Mouse (Mus musculus): Measurements from ENCODE around the gene Rassf6.

The Rassf6 gene

DNA sequence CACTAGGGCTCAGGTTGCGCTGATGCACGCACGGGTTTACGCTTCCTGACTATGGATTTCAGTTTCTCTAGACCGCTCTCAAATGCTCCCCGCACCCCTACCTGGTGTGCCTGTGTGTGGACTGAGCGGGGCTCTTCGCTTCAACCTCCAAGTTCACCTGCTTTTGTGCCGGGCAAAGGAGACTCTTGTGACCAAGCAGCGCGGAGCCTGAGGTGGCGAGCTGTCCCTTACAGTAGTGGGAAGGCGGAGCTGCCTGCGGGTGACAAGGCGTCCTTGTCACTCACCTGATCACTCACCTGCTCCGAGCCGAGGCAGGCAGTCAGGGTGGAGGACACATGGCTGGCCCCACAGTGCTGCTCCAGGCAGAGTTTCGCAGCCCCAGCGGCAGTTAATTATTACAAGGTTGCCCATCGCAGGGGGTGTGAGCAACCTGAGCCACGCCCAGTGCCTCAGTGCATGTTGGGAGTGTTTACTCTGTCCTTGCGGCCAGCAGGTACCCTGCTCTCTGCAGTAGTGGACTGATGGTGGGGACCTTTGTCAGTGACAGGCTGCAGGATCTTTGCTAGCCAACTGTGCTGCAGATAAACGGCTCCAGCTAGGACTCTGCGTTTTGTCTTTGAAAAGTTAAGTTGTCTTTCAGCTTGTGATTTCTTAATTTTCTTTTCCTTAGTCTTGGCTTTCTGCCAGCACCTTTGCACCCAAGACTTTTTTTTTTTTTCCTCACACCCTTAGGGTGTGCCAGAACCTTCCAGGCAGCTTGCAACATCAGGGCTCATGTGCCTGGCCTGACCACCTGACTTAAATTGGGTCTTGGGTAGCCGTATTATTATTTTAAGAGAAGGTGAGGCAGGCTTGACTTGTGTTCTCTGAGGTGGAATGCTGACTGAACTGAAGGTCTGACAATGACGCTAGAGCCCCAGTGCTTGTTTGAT is at the start of gene Rassf6:
Rassf6 (minus strand) TSS at position 372 of the 932 bp plus-strand sequence.
- no peak for DNase-seq

DNA sequence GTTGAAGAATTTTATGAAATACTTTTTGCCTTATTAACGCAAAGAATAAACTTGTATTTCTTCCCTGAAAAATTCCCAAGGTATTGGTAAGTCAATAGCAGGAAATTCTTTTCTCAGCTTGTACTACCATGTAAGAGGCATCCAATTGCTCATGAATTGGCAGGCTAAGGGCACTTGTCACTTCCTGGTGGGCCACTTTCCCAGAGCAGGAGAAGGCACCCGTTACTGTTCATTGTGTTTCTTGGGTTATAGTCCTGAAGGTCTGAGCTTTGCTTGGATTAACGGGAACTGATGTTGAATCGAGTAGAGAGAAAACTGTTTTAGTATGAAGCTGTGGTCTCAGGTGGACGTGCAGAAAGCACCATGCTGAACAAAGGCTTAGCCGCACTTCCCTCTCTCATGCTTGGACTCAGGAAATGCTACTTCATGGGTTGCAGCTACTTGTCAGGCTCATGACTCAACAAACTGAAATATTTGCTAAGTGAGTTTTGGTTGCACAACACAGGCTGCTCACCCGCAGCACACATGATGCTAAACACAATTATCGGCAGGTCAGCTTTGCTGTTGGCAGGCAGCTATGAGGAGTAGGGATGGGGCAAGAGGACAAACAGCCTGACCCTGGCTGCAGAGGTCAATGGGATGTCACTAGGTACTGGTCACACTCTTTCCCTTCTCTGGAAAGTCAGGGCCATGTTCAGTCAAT is 49.1 kb upstream of the Rassf6 start:
- DNase-seq: no peak

DNA sequence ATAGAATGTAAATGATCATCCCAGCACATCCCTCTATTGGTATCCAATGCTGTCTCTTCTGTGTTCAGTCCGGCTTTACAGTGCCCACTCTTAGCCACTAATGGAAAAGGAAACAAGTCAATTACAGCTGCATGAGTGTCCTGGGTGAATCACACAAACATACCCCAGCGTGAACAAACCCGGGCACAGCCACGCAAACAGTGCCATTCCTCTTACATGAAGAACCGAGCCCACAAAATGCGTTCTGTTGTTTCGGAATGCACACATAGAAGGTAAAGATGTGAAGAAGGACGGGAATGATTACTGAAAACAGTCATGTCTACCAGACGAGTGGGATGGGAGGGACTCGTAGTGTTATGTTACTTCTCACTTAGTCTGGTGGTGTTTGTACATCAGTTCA is 47.5 kb upstream of the Rassf6 start:
- DNase-seq: no peak

DNA sequence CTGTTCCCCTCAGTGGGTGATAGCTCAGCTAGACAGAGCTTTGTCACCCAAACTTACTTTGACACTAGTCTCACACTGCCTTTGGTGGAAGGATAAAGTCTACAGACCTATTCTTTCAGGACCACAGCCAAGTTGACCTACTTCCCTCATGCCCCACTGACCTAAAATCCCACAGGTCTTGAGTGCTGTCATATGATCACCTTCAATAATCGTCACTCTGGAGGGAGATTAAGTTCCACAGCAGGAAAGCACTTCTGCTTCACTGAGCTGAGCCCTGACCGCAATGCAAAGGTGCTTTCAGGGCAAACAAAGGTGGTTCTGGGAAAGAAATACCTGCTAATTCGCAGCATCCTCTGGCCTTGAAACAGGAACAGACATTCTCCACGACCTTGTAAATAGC is 44.5 kb upstream of the Rassf6 start:
- no peak for DNase-seq

DNA sequence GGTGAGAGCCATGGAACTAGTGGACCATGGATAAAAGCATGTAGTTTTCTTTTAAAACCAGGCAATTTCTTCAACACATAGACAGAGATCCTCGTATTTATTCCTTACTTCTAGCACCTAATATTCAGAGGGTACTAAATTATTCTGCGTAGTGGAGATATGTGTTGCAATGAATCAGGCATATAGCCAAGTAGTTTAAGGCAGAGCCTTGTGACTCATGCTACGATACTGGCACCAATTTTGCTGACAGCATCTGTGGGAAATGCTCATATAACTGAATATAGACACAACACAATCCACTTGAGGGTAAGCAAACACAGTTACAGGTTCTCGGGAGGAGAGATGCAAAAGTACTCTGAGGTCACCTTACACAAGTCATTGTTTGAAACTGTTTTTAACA is 41.4 kb upstream of the Rassf6 start:
- no peak for DNase-seq

DNA sequence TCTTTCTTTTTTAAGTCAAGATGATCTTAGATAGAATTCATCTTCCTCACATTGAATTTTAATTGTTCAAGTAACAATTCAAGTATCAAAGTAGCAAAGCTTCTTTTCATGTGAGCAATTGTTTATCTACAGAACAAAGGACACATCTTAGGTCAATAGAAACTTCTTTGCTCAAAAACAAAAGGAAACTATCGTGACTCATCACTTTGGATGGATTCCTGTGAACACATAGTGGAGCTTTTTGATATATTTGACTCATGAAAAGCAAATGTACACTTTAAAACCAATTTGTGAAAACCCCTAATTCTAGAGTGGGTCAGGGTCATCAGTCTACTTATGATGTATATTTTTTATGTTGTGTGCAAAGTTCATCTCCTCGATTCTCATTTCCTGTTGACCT is 37.1 kb upstream of the Rassf6 start:
- no peak for DNase-seq

DNA sequence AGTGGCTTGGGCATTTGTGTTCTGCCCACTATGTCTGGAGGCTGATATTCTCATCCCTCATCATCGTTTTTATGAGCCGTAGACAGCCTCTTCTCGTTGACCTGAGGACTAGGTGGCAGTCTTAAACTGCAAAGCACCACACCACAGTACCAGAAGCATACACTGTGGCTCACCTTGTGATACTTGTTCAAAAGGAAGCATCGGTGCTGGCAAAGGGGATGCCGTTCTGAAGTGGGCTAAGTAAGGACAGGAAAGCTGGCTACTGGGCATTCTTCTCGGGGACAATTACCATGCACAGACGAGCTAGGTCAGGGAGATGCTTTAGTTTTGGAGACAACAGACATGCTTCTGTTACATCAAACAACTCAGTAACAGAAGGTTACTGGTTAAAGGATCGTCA is 21.4 kb upstream of the Rassf6 start:
- DNase-seq: no peak

DNA sequence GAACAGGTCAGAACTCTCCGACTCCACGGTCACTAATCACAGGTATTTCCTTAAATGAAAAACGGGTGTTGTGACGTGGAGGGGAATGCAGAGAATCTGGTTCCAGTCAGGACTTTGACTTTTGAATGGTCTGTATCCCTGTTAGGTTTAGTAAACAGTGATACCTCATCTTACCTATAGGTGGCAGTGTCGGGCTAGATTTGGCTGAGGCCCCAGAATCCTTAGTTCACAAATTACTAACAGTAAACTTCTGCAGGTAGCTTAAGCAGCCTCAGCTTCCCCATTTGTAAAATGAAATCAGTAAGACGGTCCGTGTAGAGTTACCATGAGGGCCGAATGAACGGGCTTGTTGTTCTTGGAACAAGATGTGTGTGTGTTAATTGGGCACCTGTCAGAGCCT is 21.0 kb upstream of the Rassf6 start:
- no peak for DNase-seq

DNA sequence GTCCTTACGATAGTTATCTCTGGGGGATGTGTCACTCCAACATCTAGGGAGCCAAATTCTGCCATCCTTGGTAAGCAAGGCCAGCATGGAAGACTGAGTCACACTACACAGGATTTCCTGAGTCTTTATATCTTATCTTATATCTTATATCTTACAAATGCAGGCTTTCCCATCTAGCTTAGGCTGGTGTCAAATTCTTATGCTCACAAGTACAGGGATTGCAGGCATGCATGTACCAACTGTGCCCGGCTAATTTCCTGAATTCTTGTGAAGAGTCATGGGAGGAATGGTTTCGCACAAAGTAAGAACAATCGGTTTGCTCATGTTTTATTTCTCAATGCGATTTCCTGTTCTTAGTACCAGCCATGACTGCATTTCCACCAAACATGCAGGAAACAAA is 20.0 kb upstream of the Rassf6 start:
- DNase-seq: no peak

DNA sequence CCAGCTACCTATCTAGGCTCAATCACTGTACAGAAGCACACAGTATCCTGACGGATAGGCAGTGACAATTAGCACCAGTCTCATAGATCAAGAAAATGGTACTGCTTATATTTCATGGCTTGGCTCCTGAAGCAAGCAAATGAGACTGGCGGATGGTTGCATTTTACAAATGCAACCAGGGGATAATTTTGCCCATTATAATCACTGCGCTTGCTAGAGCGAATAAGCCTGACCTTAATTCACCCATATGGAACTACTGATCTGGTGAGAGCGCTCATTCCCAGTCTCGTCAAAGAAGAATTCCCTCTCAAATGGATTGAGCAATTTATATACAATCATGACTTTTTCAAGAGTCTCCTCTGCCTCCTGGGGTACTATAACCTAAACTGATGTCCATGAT is 16.2 kb upstream of the Rassf6 start:
- DNase-seq: no peak

DNA sequence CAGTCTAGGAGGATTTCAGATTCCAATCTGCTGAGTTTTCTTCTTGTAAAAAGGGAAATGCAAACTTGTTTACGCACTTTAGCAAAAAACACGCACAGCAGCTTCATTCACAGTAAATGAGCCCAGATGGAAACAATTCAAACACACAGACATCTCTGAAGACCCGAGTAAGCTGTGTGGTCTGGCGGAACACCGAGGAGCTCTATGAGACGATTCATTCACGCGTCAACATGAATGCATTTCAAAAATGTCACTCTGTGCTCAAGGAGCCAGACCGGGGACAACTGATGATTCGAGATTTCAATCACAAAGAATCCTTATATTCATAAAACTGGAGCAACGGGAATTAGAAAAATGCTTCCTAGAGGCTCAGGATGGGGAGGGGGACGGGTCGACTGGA is 15.4 kb upstream of the Rassf6 start:
- no peak for DNase-seq

DNA sequence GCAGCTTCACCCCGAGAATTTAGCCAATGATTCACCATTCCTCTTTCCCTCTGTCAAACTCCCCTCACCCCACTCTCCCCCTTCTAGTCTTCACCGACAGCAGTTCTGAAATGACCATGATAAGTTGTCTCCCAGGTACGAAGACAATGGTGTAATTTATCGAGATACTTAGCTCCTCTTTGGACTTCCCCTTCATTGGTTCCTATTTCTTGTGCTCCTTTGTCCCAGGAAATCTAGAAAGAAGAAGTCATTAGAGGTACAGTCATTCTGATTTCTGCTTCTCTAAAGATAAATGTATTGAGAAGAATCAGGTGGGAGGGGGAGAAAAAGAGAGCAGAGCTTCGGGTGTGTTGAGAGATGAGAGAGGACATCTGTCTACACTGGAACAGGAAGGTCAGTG is 14.3 kb upstream of the Rassf6 start:
- DNase-seq: no peak

DNA sequence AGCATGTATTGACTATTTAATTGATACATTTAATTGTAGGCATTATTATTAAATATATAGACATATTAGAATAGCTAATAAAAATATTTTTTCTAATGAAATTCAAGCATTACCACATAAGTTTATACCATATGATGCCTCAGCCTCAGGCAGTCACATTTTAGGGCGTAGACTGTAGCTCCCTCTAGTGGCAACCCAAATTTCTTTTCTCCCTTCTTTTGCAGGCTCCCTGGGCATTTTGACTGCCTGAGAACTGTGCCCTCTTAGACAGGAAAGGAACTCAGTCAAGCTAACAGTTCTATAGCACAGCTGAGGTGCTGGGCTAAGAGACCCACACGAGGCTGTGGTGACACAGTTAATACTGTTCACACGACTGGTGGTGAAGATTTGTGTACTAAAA is 12.3 kb upstream of the Rassf6 start:
- DNase-seq: peak; percentile 17

DNA sequence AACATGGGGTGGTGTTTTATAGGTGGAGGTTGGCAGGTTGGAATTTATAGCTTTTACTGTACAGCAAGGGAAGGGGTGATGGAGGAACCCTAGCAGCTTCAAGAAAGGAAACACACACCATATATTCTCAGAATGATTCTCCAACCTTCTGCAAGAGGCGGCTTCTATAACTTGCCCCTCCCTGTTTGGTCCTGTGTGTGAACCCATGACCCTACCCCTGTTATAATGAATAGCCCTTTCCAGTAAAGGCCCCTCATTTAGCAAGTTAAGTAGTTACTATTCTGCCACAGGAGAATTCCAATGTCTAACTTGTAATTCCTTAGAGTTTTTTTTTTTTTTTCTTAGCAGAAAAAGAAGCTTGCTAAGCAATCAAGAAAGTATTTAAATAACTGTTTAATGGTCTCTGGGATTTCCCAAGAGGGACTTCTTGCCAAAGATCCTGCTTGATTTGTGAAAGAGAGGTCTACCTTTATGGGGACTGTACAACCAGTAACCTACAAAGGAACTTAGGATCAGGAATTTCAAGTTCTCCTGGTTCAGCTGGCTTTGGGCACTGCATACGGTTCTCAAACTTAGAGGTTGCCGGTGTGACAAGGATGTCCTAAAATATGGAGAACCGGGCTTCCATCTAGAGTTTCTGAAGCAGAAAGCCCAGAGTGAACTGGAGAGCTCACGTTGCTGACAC is 10.2 kb upstream of the Rassf6 start:
- DNase-seq: no peak

DNA sequence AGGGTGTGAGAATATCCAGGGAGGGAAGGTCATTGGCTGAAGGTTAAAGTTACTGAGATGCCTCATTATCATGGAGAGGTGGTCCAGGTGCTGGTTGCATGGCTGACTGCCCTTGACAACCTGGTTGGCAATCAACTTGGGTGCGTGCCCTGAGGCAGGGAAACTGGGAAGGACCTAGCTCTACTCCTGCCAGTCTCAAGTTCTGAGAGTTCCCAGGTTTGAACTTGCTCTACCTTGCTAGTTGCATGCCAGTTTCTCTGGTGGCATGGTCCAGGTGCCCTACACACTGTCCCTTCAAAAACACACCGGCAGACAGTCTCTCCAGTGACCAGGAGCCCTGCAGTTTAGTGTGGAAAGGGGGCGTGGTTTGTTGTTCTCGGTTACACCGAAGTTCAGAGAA is 7.0 kb upstream of the Rassf6 start:
- no peak for DNase-seq

DNA sequence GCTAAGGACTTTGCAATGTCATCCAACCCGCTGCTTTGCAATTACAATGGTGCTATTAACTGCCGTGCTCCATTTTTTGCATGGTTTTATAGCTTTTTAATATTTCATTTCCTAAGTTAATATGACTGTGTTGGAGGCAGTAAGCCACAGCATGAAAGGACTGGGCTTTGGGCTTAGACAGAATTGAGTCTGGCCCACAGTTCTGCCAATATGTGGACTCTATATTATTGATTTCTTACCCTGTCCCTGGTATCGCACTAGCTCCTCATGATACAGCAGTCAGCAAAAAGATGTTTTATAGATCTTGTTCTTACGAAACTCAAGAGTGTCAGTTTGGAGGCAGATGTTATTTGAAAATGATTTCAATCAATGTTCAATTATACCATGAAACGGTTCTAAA is 5.9 kb upstream of the Rassf6 start:
- DNase-seq: no peak

DNA sequence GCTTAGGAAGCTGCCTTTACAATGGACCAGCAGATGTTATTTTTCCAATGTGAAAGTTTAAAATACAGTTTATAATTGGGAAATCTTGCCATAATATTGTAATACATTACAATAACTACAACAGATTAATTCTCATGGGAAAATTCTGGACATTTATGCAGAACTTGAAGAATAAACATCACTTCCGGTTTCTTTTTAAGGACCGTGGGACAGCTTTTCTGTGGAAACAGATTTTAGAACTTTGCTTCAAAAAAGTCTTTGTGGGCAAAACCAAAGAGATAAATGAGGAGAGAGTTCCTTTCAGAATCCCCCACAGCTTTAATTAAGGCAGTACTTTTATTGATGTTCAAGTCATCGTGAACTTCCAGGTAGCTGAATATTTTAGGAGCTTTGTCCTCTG is 5.1 kb upstream of the Rassf6 start:
- no peak for DNase-seq

DNA sequence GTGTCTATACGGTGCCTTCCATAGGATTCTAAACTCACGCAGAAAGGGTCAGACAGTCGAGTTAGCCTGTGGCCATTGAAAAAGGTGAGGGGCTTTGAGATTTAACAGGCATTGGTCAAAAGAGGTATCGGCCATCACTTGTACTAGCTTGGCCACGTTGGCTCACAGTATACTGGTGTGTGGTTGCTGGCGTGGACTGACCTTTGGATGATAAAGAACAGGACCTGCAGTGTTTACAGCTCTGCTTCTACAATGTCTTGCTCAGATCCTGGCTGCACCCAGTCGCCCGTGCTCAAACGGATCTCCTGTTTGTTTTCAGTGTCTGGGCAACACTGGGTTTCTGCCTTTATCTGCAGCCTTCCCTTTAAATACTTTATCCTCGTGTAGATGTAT is 757 bp upstream of the Rassf6 start:
- no peak for DNase-seq

DNA sequence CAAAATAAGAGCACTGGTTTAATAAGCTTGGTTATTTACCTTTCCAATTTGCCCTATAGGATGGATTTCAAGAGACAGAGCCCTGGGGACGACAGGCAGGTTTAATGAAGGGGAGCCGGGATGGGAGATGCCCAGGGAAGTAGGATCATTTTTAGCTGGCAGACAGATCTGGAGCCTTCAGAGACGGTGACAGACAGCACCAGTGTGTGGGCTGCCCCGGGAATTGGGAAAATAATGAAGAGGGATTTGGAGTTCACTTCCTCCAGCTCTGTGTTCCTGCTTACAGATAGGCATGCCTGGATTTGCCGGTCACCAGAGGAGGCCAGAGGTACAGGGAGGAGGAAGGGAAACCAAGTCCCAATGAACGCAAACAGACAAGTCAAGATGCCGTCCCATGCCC is 5.6 kb downstream of the Rassf6 start:
- DNase-seq: no peak

DNA sequence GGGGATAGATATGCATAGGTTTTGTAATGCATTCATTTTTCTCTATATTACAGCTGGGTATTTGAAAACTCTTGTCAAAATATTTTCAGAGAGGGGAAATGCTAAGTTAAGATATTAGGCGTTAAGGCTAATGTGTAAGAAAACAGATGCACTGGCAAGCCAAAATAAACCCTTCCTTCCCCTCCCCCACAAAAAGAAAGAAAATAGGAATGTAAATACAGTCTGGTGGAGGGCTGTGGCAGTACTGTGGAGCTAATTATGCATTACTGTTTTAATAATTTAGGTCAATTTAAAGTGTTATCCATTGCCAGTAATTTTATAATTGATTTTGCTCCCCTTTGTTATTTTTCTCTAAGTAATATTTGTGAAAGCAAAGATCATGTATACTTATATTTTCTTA is 11.9 kb downstream of the Rassf6 start:
- no peak for DNase-seq

DNA sequence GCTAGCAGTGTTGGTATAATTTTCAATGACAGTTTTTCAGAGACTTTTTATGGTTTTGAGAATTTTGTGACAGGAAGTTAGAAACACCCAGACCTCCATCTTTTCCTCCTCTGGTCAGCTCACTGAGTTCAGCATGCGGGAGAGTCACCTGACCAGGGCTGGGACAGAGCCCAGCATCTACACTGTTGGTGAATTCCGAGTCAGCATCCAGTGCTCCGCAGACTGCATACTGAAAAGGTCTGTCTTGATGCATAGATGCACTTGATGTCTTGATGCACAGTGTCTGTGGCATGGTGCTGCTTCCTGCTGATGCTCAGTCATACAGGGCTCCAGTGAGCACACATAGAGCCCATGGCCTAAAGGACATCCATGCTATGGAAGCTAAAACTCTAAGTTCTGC is 12.4 kb downstream of the Rassf6 start:
- DNase-seq: no peak

DNA sequence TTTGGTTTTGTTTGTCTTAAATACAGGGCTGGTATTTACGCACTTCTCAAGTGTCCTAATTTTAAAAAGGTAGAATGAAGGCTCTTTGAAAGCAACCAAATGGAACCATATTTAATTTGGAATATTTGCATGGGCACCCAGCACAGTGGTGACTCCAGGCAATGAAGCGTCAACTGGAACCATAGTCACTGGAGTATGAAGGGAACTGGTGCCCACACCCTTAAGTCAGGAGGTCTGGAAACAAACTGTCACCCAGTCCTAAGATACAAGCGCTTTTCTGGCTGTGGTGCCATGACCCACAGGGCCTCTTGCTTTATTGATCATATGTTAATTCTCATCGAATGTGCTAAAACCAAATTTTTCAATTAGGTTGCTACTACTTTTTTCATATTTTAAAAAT is 13.0 kb downstream of the Rassf6 start:
- no peak for DNase-seq

DNA sequence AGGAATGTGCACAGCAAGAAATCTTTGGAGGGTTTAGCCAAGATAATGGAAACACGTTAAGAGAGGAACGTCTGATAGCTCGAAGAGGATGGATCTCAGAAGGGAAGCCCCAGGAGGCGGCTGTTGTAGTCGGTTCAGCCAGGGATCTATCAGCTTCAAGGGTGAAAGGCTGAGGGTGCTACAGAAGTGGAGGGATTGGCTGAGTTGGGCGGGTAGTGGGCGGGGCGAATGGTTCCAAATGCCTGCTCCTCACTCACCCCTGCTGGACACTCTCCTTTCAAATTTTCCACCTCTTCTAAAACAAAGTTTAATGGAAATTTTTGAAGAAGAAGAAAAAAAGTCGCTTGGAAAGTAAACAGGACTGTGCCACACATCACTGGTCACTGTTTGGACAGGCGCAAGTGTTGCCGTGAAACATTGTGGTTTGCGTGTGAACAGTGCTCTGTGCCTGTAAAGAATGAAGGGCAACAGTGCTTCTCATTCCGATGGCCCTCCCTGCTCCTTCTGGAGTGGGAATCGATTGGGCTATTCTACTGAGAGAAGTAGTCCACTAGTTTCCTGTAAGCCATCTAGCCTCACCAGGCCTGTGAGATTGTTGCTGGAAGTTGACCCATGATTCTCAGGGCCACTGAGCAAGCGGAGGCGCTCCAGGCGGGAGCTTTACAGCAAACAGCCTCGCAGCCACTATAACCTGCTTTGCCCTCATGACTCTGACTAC is 15.6 kb downstream of the Rassf6 start:
- DNase-seq: no peak

Measured in layer of hippocampus, adult 9-11 months (tissue).